Mouse (Mus musculus) spleen, adult 2 months (tissue): ENCODE measurements around the gene Kif13a.

Experiments
- CTCF ChIP-seq: fragments of 200-500 bp; IDR thresholded peaks from 2 replicates; pipeline ENCODE4 v1.5.1; 2011; ENCODE audit warnings: mild to moderate bottlenecking, inconsistent platforms; ENCODE audit not compliant: insufficient read depth, insufficient read length, insufficient replicate concordance; ENCODE audit errors: extremely low read depth
- POLR2A ChIP-seq: fragments of 200-500 bp; IDR thresholded peaks from 2 replicates; pipeline ENCODE4 v1.6.1; 2011; ENCODE audit warnings: low read depth, low read length, inconsistent platforms

GRCm38 (mm10) chr13:46945256-46945655 lies 15.6 kb upstream of the Kif13a start:
- TF ChIP-seq POLR2A: no peak
- TF ChIP-seq CTCF: no peak
